Mouse (Mus musculus) stomach, embryonic 14.5 days (tissue): ENCODE measurements around the gene Mettl18. TPM values are rescaled to one million over a fixed set of nuclear protein-coding genes. Genes with fewer than 3 reads are reported as not detected.

Experiments
- ATAC-seq: fragments of 200-750 bp; cut with Nextera tagmentation; 2 replicates; pipeline ENCODE4 v1.8.0; 2017; ENCODE audit warnings: low read depth, moderate TSS enrichment; ENCODE audit not compliant: insufficient number of reproducible peaks, insufficient read depth, low FRiP score
- H3K27ac ChIP-seq: fragments of 300-500 bp; sonication (generic); 2 replicates; pipeline ENCODE4 v1.5.1; 2014; ENCODE audit warnings: mild to moderate bottlenecking, low read length, moderate library complexity, mixed read lengths
- H3K27me3 ChIP-seq: fragments of 300-500 bp; sonication (generic); 2 replicates; pipeline ENCODE4 v1.6.1; 2014; ENCODE audit warnings: low read length, control low read depth, mixed read lengths; ENCODE audit not compliant: control insufficient read depth, insufficient read depth
- H3K36me3 ChIP-seq: fragments of 300-500 bp; sonication (generic); 2 replicates; pipeline ENCODE4 v1.6.1; 2014; ENCODE audit warnings: mild to moderate bottlenecking, control low read depth, low read length, moderate library complexity, mixed read lengths; ENCODE audit not compliant: control insufficient read depth, insufficient read depth
- H3K4me1 ChIP-seq: fragments of 300-500 bp; sonication (generic); 2 replicates; pipeline ENCODE4 v1.6.1; 2014; ENCODE audit warnings: low read length, control low read depth, mixed read lengths; ENCODE audit not compliant: control insufficient read depth, insufficient read depth
- H3K4me2 ChIP-seq: fragments of 300-500 bp; sonication (generic); replicated peaks from 2 replicates; pipeline ENCODE4 v1.6.1; 2014; ENCODE audit warnings: low read depth, low read length, control low read depth
- H3K4me3 ChIP-seq: fragments of 300-500 bp; sonication (generic); 2 replicates; pipeline ENCODE4 v1.5.1; 2014; ENCODE audit warnings: low read depth, low read length, control low read depth
- H3K9ac ChIP-seq: fragments of 300-500 bp; sonication (generic); replicated peaks from 2 replicates; pipeline ENCODE4 v1.6.1; 2014; ENCODE audit warnings: low read depth, mild to moderate bottlenecking, control low read depth, low read length, moderate library complexity, mixed read lengths
- H3K9me3 ChIP-seq: fragments of 300-500 bp; sonication (generic); 2 replicates; pipeline ENCODE4 v1.6.1; 2016; ENCODE audit warnings: low read depth, low read length, control low read depth; ENCODE audit not compliant: control insufficient read depth
- WGBS: fragments of 180-500 bp; shearing (Covaris S2); extraction: QIAGEN DNeasy Blood & Tissue Kit; methylation state at CpG from one replicate; pipeline ENCODE4 v1.1.7; 2014; 5-methylcytosine and 5-hydroxymethylcytosine counted together
- polyA plus RNA-seq: library from polyadenylated mRNA; unstranded; fragments of >200 nt; fragmentation: Nextera tagmentation; extraction: Ambion mirVana; gene quantifications from 2 replicates; pipeline ENCODE4 v1.2.1, GENCODE M21; 2014

Gene Mettl18
- polyA plus RNA-seq = 8.4 and 10.5 TPM in 2 replicates

GRCm38 (mm10) chr1:163994721-163995608, at the start of gene Mettl18, which contains the start of gene BC055324:
Mettl18 (plus strand) TSS chr1:163994889.
BC055324 (minus strand) TSS chr1:163994796.
- Histone ChIP-seq H3K4me3 (peak within 1 kb of the TSS; percentile 71), H3K4me1 (peaks cover 5% of the 10 kb centered on the region; the same call in 1 of the 2 replicates), H3K9me3 (no peaks in the 10 kb centered on the region), H3K4me2 (peak within 1 kb of the TSS; percentile 76), H3K36me3 (no peaks in the 10 kb centered on the region), H3K27ac (peak within 1 kb of the TSS; percentile 35; the same call in 1 of the 2 replicates), H3K9ac (peak within 1 kb of the TSS; percentile 64), H3K27me3 (no peaks in the 10 kb centered on the region)
- 3% methylated on average over 43 of the region's 43 CpGs for WGBS
- ATAC-seq = peak; percentile 96

GRCm38 (mm10) chr1:163953396-163953795, 41.3 kb upstream of the Mettl18 start:
- no peaks in the 10 kb centered on the region for H3K27me3 ChIP-seq
- no peak overlapping the region for H3K4me2 ChIP-seq
- peaks cover 65% of the 10 kb centered on the region for H3K36me3 ChIP-seq
- 78% methylated on average over 2 of the region's 2 CpGs for WGBS
- H3K4me1 ChIP-seq = no peaks in the 10 kb centered on the region
- H3K27ac ChIP-seq = no peak overlapping the region
- no peak overlapping the region for H3K4me3 ChIP-seq
- no peak overlapping the region for H3K9ac ChIP-seq
- H3K9me3 ChIP-seq = no peaks in the 10 kb centered on the region
- ATAC-seq = no peak

GRCm38 (mm10) chr1:163958036-163958435, 36.7 kb upstream of the Mettl18 start:
- no peaks in the 10 kb centered on the region for H3K27me3 ChIP-seq
- H3K36me3 ChIP-seq = peaks cover 45% of the 10 kb centered on the region
- no peak overlapping the region for H3K4me3 ChIP-seq
- no peaks in the 10 kb centered on the region for H3K9me3 ChIP-seq
- H3K4me1 ChIP-seq = no peaks in the 10 kb centered on the region
- no peak overlapping the region for H3K9ac ChIP-seq
- WGBS = 90% methylated on average over 3 of the region's 3 CpGs
- H3K27ac ChIP-seq = no peak overlapping the region
- H3K4me2 ChIP-seq = no peak overlapping the region
- ATAC-seq = no peak

- Histone ChIP-seq H3K9ac (no peak overlapping the region), H3K27me3 (no peaks in the 10 kb centered on the region), H3K4me3 (no peak overlapping the region), H3K27ac (no peak overlapping the region), H3K4me1 (no peaks in the 10 kb centered on the region), H3K36me3 (peaks cover 18% of the 10 kb centered on the region), H3K4me2 (no peak overlapping the region), H3K9me3 (no peaks in the 10 kb centered on the region)
- ATAC-seq = no peak
- 88% methylated on average over 10 of the region's 10 CpGs for WGBS
These were observed 30.5 kb upstream of the Mettl18 start for GRCm38 (mm10) chr1:163964008-163964689.

GRCm38 (mm10) chr1:163974471-163974870, 20.2 kb upstream of the Mettl18 start:
- H3K9me3 ChIP-seq = no peaks in the 10 kb centered on the region
- H3K27me3 ChIP-seq = no peaks in the 10 kb centered on the region
- 54% methylated on average over 1 of the region's 1 CpGs for WGBS
- no peak overlapping the region for H3K27ac ChIP-seq
- H3K4me1 ChIP-seq = no peaks in the 10 kb centered on the region
- H3K4me2 ChIP-seq = no peak overlapping the region
- peaks cover 4% of the 10 kb centered on the region for H3K36me3 ChIP-seq
- no peak overlapping the region for H3K9ac ChIP-seq
- ATAC-seq = no peak
- H3K4me3 ChIP-seq = no peak overlapping the region

- Histone ChIP-seq H3K36me3 (peaks cover 4% of the 10 kb centered on the region), H3K4me1 (no peaks in the 10 kb centered on the region), H3K9ac (no peak overlapping the region), H3K27ac (no peak overlapping the region), H3K27me3 (no peaks in the 10 kb centered on the region), H3K4me2 (no peak overlapping the region), H3K9me3 (no peaks in the 10 kb centered on the region), H3K4me3 (no peak overlapping the region)
- no peak for ATAC-seq
- WGBS = 97% methylated on average over 2 of the region's 2 CpGs
These were observed 19.6 kb upstream of the Mettl18 start for GRCm38 (mm10) chr1:163975088-163975487.

- H3K4me2 ChIP-seq = no peak overlapping the region
- H3K4me1 ChIP-seq = no peaks in the 10 kb centered on the region
- H3K36me3 ChIP-seq = peaks cover 7% of the 10 kb centered on the region
- H3K9me3 ChIP-seq = no peaks in the 10 kb centered on the region
- H3K4me3 ChIP-seq = no peak overlapping the region
- no peaks in the 10 kb centered on the region for H3K27me3 ChIP-seq
- no peak for ATAC-seq
- WGBS = 84% methylated on average over 1 of the region's 1 CpGs
- H3K9ac ChIP-seq = no peak overlapping the region
- no peak overlapping the region for H3K27ac ChIP-seq
These were observed 18.2 kb upstream of the Mettl18 start for GRCm38 (mm10) chr1:163976515-163976914.

GRCm38 (mm10) chr1:163992371-163992770, 2.3 kb upstream of the Mettl18 start:
- no peaks in the 10 kb centered on the region for H3K9me3 ChIP-seq
- no peak overlapping the region for H3K9ac ChIP-seq
- H3K4me3 ChIP-seq = no peak overlapping the region
- no peak overlapping the region for H3K4me2 ChIP-seq
- WGBS = 79% methylated on average over 4 of the region's 4 CpGs
- H3K4me1 ChIP-seq = peaks cover 5% of the 10 kb centered on the region; the same call in 1 of the 2 replicates
- no peaks in the 10 kb centered on the region for H3K27me3 ChIP-seq
- H3K27ac ChIP-seq = no peak overlapping the region
- peaks cover under 1% of the 10 kb centered on the region; the same call in 1 of the 2 replicates for H3K36me3 ChIP-seq
- no peak for ATAC-seq
